Comparison of ENCODE assay signal across 8 mouse cellular contexts in genomic region chr12:17324549-17325470, GRCm38 (mm10). TPM values are rescaled to one million over a fixed set of nuclear protein-coding genes. Genes with fewer than 3 reads are reported as not detected.
A peak's percentile ranks its signal among the peaks of the same experiment; 100 is the strongest.
DNase-seq lines count a peak whose midpoint lies in the region; ATAC-seq lines count a peak whose summit lies in the region.

No protein-coding gene starts in this region.

- no peak for DNase-seq in heart, adult 9 months (ENCODE audit: low spot score in 2 of 2)
- DNase-seq in adrenal gland, adult 2 months: peak; percentile 84
- peak; percentile 61 for DNase-seq in lung, postnatal 10 days
- peak; percentile 23 for DNase-seq in right cerebral cortex, postnatal 4 days
- DNase-seq in thymus, postnatal 25 days: no peak

- H3K4me2 ChIP-seq in heart, embryonic 14.5 days (ENCODE audit: low read length): peak overlapping the region; percentile 84
- peak overlapping the region; percentile 78 for H3K4me2 ChIP-seq in forebrain, embryonic 15.5 days (replicated peaks)
- peak overlapping the region; percentile 87 for H3K4me2 ChIP-seq in kidney, embryonic 16.5 days (replicated peaks; ENCODE audit: low read depth, low read length)

- WGBS in heart, embryonic 14.5 days: 5% methylated on average over 48 of the region's 51 CpGs
- WGBS in forebrain, embryonic 15.5 days: 3% methylated on average over 51 of the region's 51 CpGs
- WGBS in kidney, embryonic 16.5 days: 4% methylated on average over 51 of the region's 51 CpGs

- no peaks in the 10 kb centered on the region for H3K9me3 ChIP-seq in heart, embryonic 14.5 days (ENCODE audit: control insufficient read depth, low read length)
- H3K9me3 ChIP-seq in forebrain, embryonic 15.5 days: no peaks in the 10 kb centered on the region
- no peaks in the 10 kb centered on the region for H3K9me3 ChIP-seq in kidney, embryonic 16.5 days (ENCODE audit: low read length)

- H3K36me3 ChIP-seq in heart, embryonic 14.5 days (ENCODE audit: control insufficient read depth, insufficient read depth, low read length): no peaks in the 10 kb centered on the region
- no peaks in the 10 kb centered on the region for H3K36me3 ChIP-seq in forebrain, embryonic 15.5 days
- H3K36me3 ChIP-seq in kidney, embryonic 16.5 days (ENCODE audit: insufficient read depth, low read length): no peaks in the 10 kb centered on the region

- peak overlapping the region; percentile 47 for H3K4me3 ChIP-seq in heart, embryonic 14.5 days (ENCODE audit: control insufficient read depth in 1 of 2, insufficient read depth in 1 of 2, low read depth in 1 of 2, low read length in 2 of 2)
- peak overlapping the region; percentile 44 for H3K4me3 ChIP-seq in forebrain, embryonic 15.5 days
- peak overlapping the region; percentile 52 for H3K4me3 ChIP-seq in kidney, embryonic 16.5 days (ENCODE audit: low read length)

- no peak for ATAC-seq in heart, embryonic 14.5 days (ENCODE audit: insufficient number of reproducible peaks, insufficient read depth, low FRiP score, low read depth)
- ATAC-seq in forebrain, embryonic 15.5 days (replicated peaks): peak; percentile 66
- ATAC-seq in kidney, embryonic 16.5 days (ENCODE audit: low FRiP score, low TSS enrichment): peak; percentile 83

- H3K9ac ChIP-seq in heart, embryonic 14.5 days (ENCODE audit: low read length): peak overlapping the region; percentile 59
- H3K9ac ChIP-seq in forebrain, embryonic 15.5 days (replicated peaks): peak overlapping the region; percentile 44
- peak overlapping the region; percentile 63 for H3K9ac ChIP-seq in kidney, embryonic 16.5 days (replicated peaks; ENCODE audit: low read length)

- H3K27ac ChIP-seq in heart, embryonic 14.5 days (replicated peaks in 1 of 2; ENCODE audit: control insufficient read depth in 1 of 2, insufficient read depth in 1 of 2, low read depth in 2 of 2, low read length in 2 of 2): no peak overlapping the region
- H3K27ac ChIP-seq in forebrain, embryonic 15.5 days (replicated peaks): no peak overlapping the region
- H3K27ac ChIP-seq in kidney, embryonic 16.5 days (ENCODE audit: low read length): no peak overlapping the region

- H3K27me3 ChIP-seq in heart, embryonic 14.5 days (ENCODE audit: control insufficient read depth, insufficient read depth, low read length): peaks cover 42% of the 10 kb centered on the region
- H3K27me3 ChIP-seq in forebrain, embryonic 15.5 days: peaks cover 18% of the 10 kb centered on the region
- H3K27me3 ChIP-seq in kidney, embryonic 16.5 days (ENCODE audit: insufficient read depth, low read length): peaks cover 32% of the 10 kb centered on the region

- H3K4me1 ChIP-seq in heart, embryonic 14.5 days (ENCODE audit: control insufficient read depth in 2 of 2, insufficient read depth in 2 of 2, low read length in 2 of 2): peaks cover 0 to 2% of the 10 kb centered on the region in 2 experiments; a peak in 1 of 4 replicates
- peaks cover 11% of the 10 kb centered on the region for H3K4me1 ChIP-seq in forebrain, embryonic 15.5 days
- peaks cover 12% of the 10 kb centered on the region for H3K4me1 ChIP-seq in kidney, embryonic 16.5 days (ENCODE audit: insufficient read depth, low read length)

RNA-seq across cellular contexts. Expression of gene Atp6v1c2, which starts 4.3 kb away (rescaled TPM):
- polyA plus RNA-seq in heart, embryonic 14.5 days (2014; fragmentation: Nextera tagmentation; extraction: Ambion mirVana): 0.26 TPM in 1 of 2 replicates, not detected in the other
- total RNA-seq in adrenal gland, adult 2 months (2021): 1 to 10 TPM; 1.9 to 2.7 TPM
- polyA plus RNA-seq in adrenal gland, adult 2 months (2012; rRNA removed): 0.32 and 0.58 TPM in 2 replicates
- polyA plus RNA-seq in forebrain, embryonic 15.5 days (2015; fragmentation: Nextera tagmentation; extraction: Ambion mirVana): 0.59 and 0.66 TPM in 2 replicates
- polyA plus RNA-seq in kidney, embryonic 16.5 days (2015; fragmentation: Nextera tagmentation; extraction: Ambion mirVana): 4.6 and 5.8 TPM in 2 replicates

RNA-seq across cellular contexts. Expression of gene Nol10, which starts 23.4 kb away (rescaled TPM):
- polyA plus RNA-seq in heart, embryonic 14.5 days (2014; fragmentation: Nextera tagmentation; extraction: Ambion mirVana): 10.1 and 11.3 TPM in 2 replicates
- total RNA-seq in adrenal gland, adult 2 months (2021): 10 to 100 TPM; 16.9 to 17.7 TPM
- 3.2 and 4.2 TPM in 2 replicates for polyA plus RNA-seq in adrenal gland, adult 2 months (2012; rRNA removed)
- polyA plus RNA-seq in forebrain, embryonic 15.5 days (2015; fragmentation: Nextera tagmentation; extraction: Ambion mirVana): 22.2 and 23.9 TPM in 2 replicates
- 24.4 and 26.9 TPM in 2 replicates for polyA plus RNA-seq in kidney, embryonic 16.5 days (2015; fragmentation: Nextera tagmentation; extraction: Ambion mirVana)

RNA-seq across cellular contexts. Expression of gene Pdia6, which starts 58.5 kb away (rescaled TPM):
- polyA plus RNA-seq in heart, embryonic 14.5 days (2014; fragmentation: Nextera tagmentation; extraction: Ambion mirVana): 316 and 321 TPM in 2 replicates
- 100 to 1,000 TPM; 153 to 218 TPM for total RNA-seq in adrenal gland, adult 2 months (2021)
- 14.0 and 18.3 TPM in 2 replicates for polyA plus RNA-seq in adrenal gland, adult 2 months (2012; rRNA removed)
- polyA plus RNA-seq in forebrain, embryonic 15.5 days (2015; fragmentation: Nextera tagmentation; extraction: Ambion mirVana): 355 and 366 TPM in 2 replicates
- polyA plus RNA-seq in kidney, embryonic 16.5 days (2015; fragmentation: Nextera tagmentation; extraction: Ambion mirVana): 665 and 673 TPM in 2 replicates

Comparison
In these comparisons a context has a peak if more than half of its experiments do, and no peak if none do; other contexts are left out.
1. DNase-seq: peak in adrenal gland, adult 2 months (single experiment), lung, postnatal 10 days (single experiment) and right cerebral cortex, postnatal 4 days (single experiment); none in heart, adult 9 months (0 of 2) and thymus, postnatal 25 days (single experiment).
2. RNA of gene Pdia6, which starts 58.5 kb away (polyA plus RNA-seq): 665 to 673 TPM in kidney, embryonic 16.5 days, 355 to 366 TPM in forebrain, embryonic 15.5 days and 316 to 321 TPM in heart, embryonic 14.5 days; 14.0 to 18.3 TPM in adrenal gland, adult 2 months; every median in the first group is over 10 times any median in the second.
3. Peak in every context shown above with its lines, with median percentiles within 50 percentile points of each other: H3K4me2 ChIP-seq, H3K4me3 ChIP-seq and H3K9ac ChIP-seq.